Mouse (Mus musculus) hindbrain, embryonic 11.5 days (tissue): Measurements from ENCODE around the gene Proca1. TPM values are rescaled to one million over a fixed set of nuclear protein-coding genes. Genes with fewer than 3 reads are reported as not detected.

Experiments used
- ATAC-seq: fragments of 200-750 bp; cut with Nextera tagmentation; 2 replicates; pipeline ENCODE4 v1.8.0; 2017; ENCODE audit warnings: mild to moderate bottlenecking, moderate TSS enrichment, moderate library complexity; ENCODE audit not compliant: low FRiP score
- DNase-seq: peaks from one replicate; pipeline ENCODE4 v3.0.0-alpha.2; 2015; ENCODE audit warnings: low spot score
- H3K27ac ChIP-seq: fragments of 300-500 bp; sonication (generic); 2 replicates; pipeline ENCODE4 v1.5.1; 2014; ENCODE audit warnings: mild to moderate bottlenecking, low read depth, low read length
- H3K27me3 ChIP-seq: fragments of 300-500 bp; sonication (generic); 2 replicates; pipeline ENCODE4 v1.6.1; 2014; ENCODE audit warnings: mild to moderate bottlenecking, low read length, moderate library complexity, mixed read lengths; ENCODE audit not compliant: control insufficient read depth, insufficient read depth
- H3K36me3 ChIP-seq: fragments of 300-500 bp; sonication (generic); 2 replicates; pipeline ENCODE4 v1.6.1; 2014; ENCODE audit warnings: mild to moderate bottlenecking, low read length, moderate library complexity, mixed read lengths; ENCODE audit not compliant: control insufficient read depth, insufficient read depth
- H3K4me1 ChIP-seq: fragments of 300-500 bp; sonication (generic); replicated peaks from 2 replicates; pipeline ENCODE4 v1.6.1; 2014; ENCODE audit warnings: low read length, mixed read lengths; ENCODE audit not compliant: control insufficient read depth, insufficient read depth
- H3K4me2 ChIP-seq: fragments of 300-500 bp; sonication (generic); replicated peaks from 2 replicates; pipeline ENCODE4 v1.6.1; 2014; ENCODE audit warnings: mild to moderate bottlenecking, low read depth, low read length
- H3K4me3 ChIP-seq: fragments of 300-500 bp; sonication (generic); 2 replicates; pipeline ENCODE4 v1.5.1; 2014; ENCODE audit warnings: low read depth, low read length
- H3K9ac ChIP-seq: fragments of 300-500 bp; sonication (generic); 2 replicates; pipeline ENCODE4 v1.6.1; 2014; ENCODE audit warnings: low read depth, low read length
- H3K9me3 ChIP-seq: fragments of 300-500 bp; sonication (generic); 2 replicates; pipeline ENCODE4 v1.6.1; 2016; ENCODE audit warnings: low read length; ENCODE audit not compliant: control insufficient read depth
- WGBS: fragments of 180-500 bp; shearing (Covaris S2); extraction: QIAGEN DNeasy Blood & Tissue Kit; methylation state at CpG from one replicate; pipeline ENCODE4 v1.1.7; 2014; 5-methylcytosine and 5-hydroxymethylcytosine counted together
- polyA plus RNA-seq: library from polyadenylated mRNA; unstranded; fragments of >200 nt; fragmentation: Nextera tagmentation; extraction: Ambion mirVana; gene quantifications from 2 replicates; pipeline ENCODE4 v1.2.1, GENCODE M21; 2014

Proca1 gene
- polyA plus RNA-seq, 1 experiment from 2014 or later: 1.0 TPM

DNA sequence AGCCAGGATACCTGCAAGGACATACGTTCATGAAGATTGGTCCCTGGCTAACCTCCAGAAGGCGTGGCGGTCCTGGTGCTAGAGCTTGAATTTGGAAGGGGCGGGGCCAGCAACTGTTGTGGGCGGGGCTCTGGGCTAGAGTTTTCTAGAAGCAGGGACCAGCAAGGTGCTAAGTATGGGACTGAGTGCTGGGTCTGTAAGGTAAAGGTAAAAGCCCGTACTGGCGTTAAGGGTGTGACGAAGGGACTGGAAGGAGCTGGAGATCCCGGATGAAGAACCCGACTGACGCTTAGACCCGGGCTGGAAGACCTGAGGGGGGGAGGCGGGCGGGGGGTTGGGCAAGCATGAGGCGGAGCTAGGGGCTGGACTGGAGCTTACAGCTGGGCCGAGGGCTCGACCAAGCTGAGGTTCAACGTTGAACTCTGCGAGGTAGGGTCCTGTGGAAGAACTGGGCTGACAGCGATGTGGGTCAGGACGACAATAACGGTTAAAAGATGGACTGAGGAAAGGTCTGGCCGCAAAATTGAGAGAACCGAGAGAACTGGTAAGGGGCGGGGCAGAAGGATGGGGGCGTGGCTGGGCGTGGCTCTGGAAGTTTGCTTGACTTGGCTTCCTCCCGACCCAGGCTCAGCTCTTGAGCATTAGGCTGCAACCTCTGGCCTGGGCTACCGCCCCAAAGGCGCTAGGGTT is 1.4 kb downstream of the Proca1 start:
- Histone ChIP-seq H3K4me2 (peak overlapping the region; percentile 39), H3K9me3 (no peaks in the 10 kb centered on the region), H3K4me1 (0 out of 2 replicates have a peak, but pooled peaks cover 2% of the 10 kb centered on the region), H3K4me3 (peak overlapping the region; percentile 33), H3K36me3 (0 out of 2 replicates have a peak, but pooled peaks cover 2% of the 10 kb centered on the region), H3K27ac (no peak overlapping the region), H3K27me3 (no peaks in the 10 kb centered on the region), H3K9ac (no peak overlapping the region)
- DNase-seq: peak; percentile 74
- 4% methylated on average over 30 of the region's 30 CpGs for WGBS
- ATAC-seq: peak; percentile 65

DNA sequence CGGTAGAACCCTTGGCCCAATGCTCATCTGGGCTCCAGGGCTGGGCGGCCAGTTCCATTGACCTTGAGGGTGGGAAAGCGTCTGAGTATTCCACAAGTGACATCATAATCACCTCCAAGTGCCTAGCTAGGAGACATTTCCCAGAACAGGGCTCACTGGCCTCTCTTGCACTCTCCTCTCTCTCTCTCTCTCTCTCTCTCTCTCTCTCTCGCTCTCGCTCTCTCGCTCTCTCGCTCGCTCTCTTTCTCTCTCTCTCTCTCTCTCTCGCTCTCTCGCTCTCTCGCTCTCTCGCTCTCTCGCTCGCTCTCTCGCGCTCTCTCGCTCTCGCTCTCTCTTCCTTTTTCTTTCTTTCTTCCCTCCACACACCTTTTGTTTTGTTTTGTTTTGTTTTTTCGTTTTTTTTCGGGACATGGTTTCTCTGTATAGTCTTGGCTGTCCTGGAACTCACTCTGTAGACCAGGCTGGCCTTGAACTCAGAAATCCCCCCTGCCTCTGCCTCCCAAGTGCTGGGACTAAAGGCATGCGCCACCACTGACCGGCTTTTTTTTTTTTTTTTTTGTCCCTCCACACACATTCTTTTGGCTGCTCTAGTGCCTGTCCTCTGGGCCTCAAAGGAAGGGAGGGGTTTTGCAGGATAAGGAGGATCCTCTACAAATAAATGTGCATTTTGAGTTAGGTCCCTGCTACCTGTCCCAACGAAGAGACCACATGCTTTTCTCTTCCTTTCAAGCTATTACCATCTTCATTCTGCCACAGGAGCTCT is 2.1 kb downstream of the Proca1 start:
- Histone ChIP-seq H3K27ac (no peak overlapping the region), H3K36me3 (0 out of 2 replicates have a peak, but pooled peaks cover 2% of the 10 kb centered on the region), H3K9ac (no peak overlapping the region), H3K4me2 (peak overlapping the region; percentile 39), H3K9me3 (no peaks in the 10 kb centered on the region), H3K27me3 (no peaks in the 10 kb centered on the region), H3K4me1 (0 out of 2 replicates have a peak, but pooled peaks cover 2% of the 10 kb centered on the region), H3K4me3 (peak overlapping the region; percentile 33)
- whole genome bisulfite sequencing: 61% methylated on average over 23 of the region's 23 CpGs
- DNase-seq (no peak), ATAC-seq (no peak)

DNA sequence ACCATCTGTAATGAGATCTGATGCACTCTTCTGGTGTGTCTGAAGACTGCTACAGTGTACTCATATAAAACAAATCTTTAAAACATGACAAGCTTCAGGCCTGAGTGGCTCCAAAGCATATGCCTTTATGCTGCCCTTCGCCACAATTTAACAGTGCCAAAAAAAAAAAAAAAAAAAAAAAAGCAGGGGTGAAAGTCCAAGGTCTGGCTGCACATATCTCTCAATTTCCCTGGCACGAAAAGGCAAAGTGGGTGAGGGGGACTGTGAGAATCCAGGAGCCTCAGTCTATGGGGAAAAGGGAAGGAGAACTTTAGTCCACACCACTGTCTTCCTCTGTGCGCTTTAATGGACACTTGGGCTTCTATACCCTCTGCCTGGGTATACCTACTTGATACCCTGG is 9.2 kb downstream of the Proca1 start:
- DNase-seq: no peak
- peaks cover 3% of the 10 kb centered on the region; the same call in 1 of the 2 replicates for H3K36me3 ChIP-seq
- H3K4me2 ChIP-seq: no peak overlapping the region
- no peak for ATAC-seq
- no peak overlapping the region for H3K9ac ChIP-seq
- H3K27me3 ChIP-seq: no peaks in the 10 kb centered on the region
- H3K27ac ChIP-seq: no peak overlapping the region
- no peak overlapping the region for H3K4me3 ChIP-seq
- 92% methylated on average over 3 of the region's 3 CpGs for WGBS
- H3K9me3 ChIP-seq: no peaks in the 10 kb centered on the region
- H3K4me1 ChIP-seq: no peaks in the 10 kb centered on the region

DNA sequence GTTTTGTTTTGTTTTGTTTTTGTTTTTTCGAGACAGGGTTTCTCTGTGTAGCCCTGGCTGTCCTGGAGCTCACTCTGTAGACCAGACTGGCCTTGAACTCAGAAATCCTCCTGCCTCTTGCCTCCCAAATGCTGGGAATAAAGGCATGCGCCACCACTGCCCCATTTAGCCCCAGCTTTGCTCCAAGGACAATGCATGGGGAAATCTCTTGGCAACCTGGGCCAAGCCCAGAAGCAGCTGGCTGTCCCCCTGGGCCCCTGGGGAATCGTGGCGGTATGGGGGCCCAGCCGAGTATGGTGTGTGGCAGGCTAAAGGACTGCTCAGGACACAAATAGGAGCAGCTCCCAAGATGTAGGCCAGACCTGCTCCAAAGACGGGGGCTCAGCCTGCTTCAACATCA is 11.1 kb downstream of the Proca1 start:
- peaks cover 14% of the 10 kb centered on the region for H3K36me3 ChIP-seq
- no peak for ATAC-seq
- no peak overlapping the region for H3K27ac ChIP-seq
- H3K4me2 ChIP-seq: no peak overlapping the region
- DNase-seq: no peak
- no peaks in the 10 kb centered on the region for H3K27me3 ChIP-seq
- no peak overlapping the region; the same call in 1 of the 2 replicates for H3K4me3 ChIP-seq
- H3K4me1 ChIP-seq: no peaks in the 10 kb centered on the region
- no peak overlapping the region for H3K9ac ChIP-seq
- 82% methylated on average over 6 of the region's 6 CpGs for WGBS
- H3K9me3 ChIP-seq: no peaks in the 10 kb centered on the region

DNA sequence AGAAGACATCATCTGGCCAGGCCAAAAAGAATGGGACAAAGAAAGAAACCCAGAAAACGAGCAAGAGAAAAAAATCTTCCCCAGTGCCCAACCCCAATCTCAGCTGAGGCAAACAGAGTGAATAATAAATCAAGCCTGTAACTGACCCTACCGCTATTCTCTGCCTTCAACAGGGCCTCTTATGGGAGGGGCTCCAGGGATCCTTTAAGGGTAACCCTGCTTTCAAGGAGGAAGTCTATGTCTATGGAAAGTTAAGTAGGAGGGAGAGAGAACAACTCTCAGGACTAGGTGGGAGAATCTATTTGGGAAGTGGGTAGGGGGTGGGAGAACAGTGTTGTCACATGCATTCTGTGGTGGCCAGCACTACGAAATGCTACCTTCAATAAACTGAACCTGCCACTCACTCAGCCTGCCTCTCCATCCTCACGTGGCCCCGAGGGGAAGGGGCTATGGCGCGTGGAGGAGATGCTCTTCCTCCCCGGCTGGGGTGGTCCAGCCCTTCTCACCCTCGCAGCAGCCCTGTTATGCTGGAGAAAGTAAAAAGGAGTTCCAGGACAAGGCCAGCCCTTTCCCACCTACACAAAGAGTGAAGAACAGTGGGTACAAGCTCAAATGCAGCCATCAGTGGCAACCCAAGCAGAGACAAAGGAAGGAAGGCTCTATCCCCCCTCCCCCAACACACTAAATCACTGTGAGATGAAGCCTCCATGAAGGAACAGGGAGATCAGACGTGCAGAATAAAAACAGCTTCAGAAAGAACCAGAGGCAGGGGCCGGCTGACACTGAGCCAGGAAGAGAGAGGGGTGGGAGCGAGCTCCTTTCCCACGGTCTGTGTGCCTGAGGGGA is 12.4 kb downstream of the Proca1 start:
- no peak overlapping the region for H3K4me3 ChIP-seq
- no peaks in the 10 kb centered on the region for H3K4me1 ChIP-seq
- peak overlapping the region; percentile 44; the same call in 1 of the 2 replicates for H3K27ac ChIP-seq
- no peak for ATAC-seq
- WGBS: 66% methylated on average over 13 of the region's 13 CpGs
- H3K9ac ChIP-seq: 0 out of 2 replicates have a peak overlapping the region, but pooled peaks have one; percentile 28
- H3K4me2 ChIP-seq: no peak overlapping the region
- no peaks in the 10 kb centered on the region for H3K27me3 ChIP-seq
- DNase-seq: no peak
- peaks cover 18% of the 10 kb centered on the region for H3K36me3 ChIP-seq
- no peaks in the 10 kb centered on the region for H3K9me3 ChIP-seq

DNA sequence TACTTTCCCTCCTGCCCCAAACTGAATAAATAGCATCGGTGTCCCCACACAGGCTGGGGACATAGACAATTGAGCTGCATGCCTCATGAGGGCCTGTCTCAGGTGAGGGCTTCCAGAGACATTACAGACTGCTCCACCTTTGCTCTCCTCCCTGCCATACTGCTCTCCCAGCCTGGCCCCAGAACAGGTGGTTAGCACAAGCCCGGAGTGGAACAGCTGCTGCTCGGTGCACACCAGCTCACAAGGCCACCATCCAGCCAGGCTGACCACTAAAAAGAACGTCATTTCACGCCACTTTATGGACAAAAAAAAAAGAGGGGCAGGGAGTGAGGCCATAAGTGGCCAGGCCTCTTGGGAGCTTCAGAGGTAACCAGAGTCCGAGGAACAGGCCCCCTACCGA is 14.0 kb downstream of the Proca1 start:
- no peaks in the 10 kb centered on the region for H3K27me3 ChIP-seq
- H3K4me3 ChIP-seq: no peak overlapping the region
- no peak overlapping the region for H3K27ac ChIP-seq
- DNase-seq (no peak), ATAC-seq (no peak)
- peaks cover 27% of the 10 kb centered on the region for H3K36me3 ChIP-seq
- no peak overlapping the region for H3K9ac ChIP-seq
- H3K4me2 ChIP-seq: no peak overlapping the region
- no peaks in the 10 kb centered on the region for H3K9me3 ChIP-seq
- H3K4me1 ChIP-seq: no peaks in the 10 kb centered on the region
- WGBS: 78% methylated on average over 7 of the region's 7 CpGs

DNA sequence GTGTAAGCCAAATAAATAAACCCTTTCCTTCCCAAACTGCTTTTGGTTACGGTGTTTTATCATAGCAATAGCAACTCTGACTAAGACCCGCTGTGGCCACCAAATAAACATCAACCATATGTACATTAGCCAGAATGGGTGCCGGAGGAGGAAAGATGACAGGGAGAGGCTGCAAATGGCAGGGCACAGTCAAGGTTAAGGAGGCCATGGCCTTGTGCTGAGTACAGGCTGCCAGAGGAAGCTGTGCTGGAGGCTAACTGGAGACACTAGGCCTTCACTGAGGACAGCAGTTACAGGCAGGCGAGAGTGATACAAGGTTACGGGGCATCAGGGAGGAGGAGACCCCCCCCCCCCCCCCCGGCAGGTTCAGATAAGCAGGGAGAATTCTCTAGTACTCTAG is 16.7 kb downstream of the Proca1 start:
- no peak overlapping the region for H3K4me2 ChIP-seq
- H3K36me3 ChIP-seq: peaks cover 33% of the 10 kb centered on the region
- ATAC-seq (no peak), DNase-seq (no peak)
- no peak overlapping the region for H3K4me3 ChIP-seq
- no peaks in the 10 kb centered on the region for H3K4me1 ChIP-seq
- no peak overlapping the region for H3K9ac ChIP-seq
- no peak overlapping the region for H3K27ac ChIP-seq
- no peaks in the 10 kb centered on the region for H3K27me3 ChIP-seq
- WGBS: 97% methylated on average over 5 of the region's 6 CpGs
- no peaks in the 10 kb centered on the region for H3K9me3 ChIP-seq

DNA sequence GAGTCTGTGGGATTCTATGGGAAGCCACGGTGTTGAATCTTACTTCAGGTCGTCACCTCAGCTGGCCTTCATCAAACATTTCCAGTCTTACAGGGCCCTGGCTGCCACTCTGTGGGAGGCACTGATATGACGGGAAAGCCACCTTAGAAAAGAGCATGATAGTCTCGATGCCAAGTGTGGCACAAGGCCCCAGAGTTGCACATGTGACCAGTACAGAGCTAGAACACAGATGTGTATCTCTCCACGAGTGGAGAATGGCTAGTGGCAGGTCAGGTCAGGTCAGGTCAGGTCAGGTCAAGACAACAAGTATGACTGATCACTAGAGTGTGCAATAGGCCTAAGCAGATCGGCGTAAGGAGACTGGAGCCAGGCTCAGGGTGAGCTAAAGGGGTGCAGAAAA is 17.4 kb downstream of the Proca1 start:
- Histone ChIP-seq H3K27me3 (no peaks in the 10 kb centered on the region), H3K36me3 (peaks cover 37% of the 10 kb centered on the region), H3K4me3 (no peak overlapping the region), H3K4me1 (no peaks in the 10 kb centered on the region), H3K9ac (no peak overlapping the region), H3K27ac (no peak overlapping the region), H3K9me3 (no peaks in the 10 kb centered on the region), H3K4me2 (no peak overlapping the region)
- WGBS: 66% methylated on average over 7 of the region's 7 CpGs
- no peak for ATAC-seq
- no peak for DNase-seq
